Mouse (Mus musculus): Measurements from ENCODE around the gene Baat. TPM values are rescaled to one million over a fixed set of nuclear protein-coding genes. Genes with fewer than 3 reads are reported as not detected.
A peak's percentile ranks its signal among the peaks of the same experiment; 100 is the strongest.
"Not testable (repeated sequence)": the region's sequence is repeated elsewhere in the genome, so short reads cannot be mapped to it uniquely, and the experiment has no call there.

The Baat gene
- polyA plus RNA-seq, 1 experiment = not detected

- Histone ChIP-seq H3K36me3 (ENCODE audit: control insufficient read depth) (peaks cover 25% of the 10 kb centered on the region), H3K4me1 (ENCODE audit: control insufficient read depth) (no peaks in the 10 kb centered on the region), H3K27me3 (ENCODE audit: control insufficient read depth) (no peaks in the 10 kb centered on the region), H3K4me3 (replicated peaks) (no peak overlapping the region), H3K9me3 (ENCODE audit: control insufficient read depth, low read length) (no peaks in the 10 kb centered on the region)
- TF ChIP-seq GATA1 (IDR thresholded peaks at IDR 0.05; ENCODE audit: low read length) (no peak), TAL1 (IDR thresholded peaks at IDR 0.05; ENCODE audit: low read length) (no peak)
Measured at GRCm38 (mm10) chr4:49509183-49509582, 2.8 kb upstream of the Baat start.

GRCm38 (mm10) chr4:49503563-49503962 lies 2.8 kb downstream of the Baat start:
- Histone ChIP-seq H3K4me1 (ENCODE audit: control insufficient read depth) (no peaks in the 10 kb centered on the region), H3K36me3 (ENCODE audit: control insufficient read depth) (no peaks in the 10 kb centered on the region), H3K4me3 (replicated peaks) (no peak overlapping the region), H3K27me3 (ENCODE audit: control insufficient read depth) (no peaks in the 10 kb centered on the region), H3K9me3 (ENCODE audit: control insufficient read depth, low read length) (no peaks in the 10 kb centered on the region)
- no peak for TF ChIP-seq GATA1 (IDR thresholded peaks at IDR 0.05; ENCODE audit: low read length)
- TF ChIP-seq TAL1 (IDR thresholded peaks at IDR 0.05; ENCODE audit: low read length) = no peak

- H3K27me3 ChIP-seq (ENCODE audit: control insufficient read depth); H3K4me3 ChIP-seq (replicated peaks); H3K36me3 ChIP-seq (ENCODE audit: control insufficient read depth); H3K9me3 ChIP-seq (ENCODE audit: control insufficient read depth, low read length): not testable (repeated sequence)
- H3K4me1 ChIP-seq (ENCODE audit: control insufficient read depth) = peaks cover 12% of the 10 kb centered on the region
Measured at GRCm38 (mm10) chr4:49485934-49486650, 20.3 kb downstream of the Baat start.

DNA sequence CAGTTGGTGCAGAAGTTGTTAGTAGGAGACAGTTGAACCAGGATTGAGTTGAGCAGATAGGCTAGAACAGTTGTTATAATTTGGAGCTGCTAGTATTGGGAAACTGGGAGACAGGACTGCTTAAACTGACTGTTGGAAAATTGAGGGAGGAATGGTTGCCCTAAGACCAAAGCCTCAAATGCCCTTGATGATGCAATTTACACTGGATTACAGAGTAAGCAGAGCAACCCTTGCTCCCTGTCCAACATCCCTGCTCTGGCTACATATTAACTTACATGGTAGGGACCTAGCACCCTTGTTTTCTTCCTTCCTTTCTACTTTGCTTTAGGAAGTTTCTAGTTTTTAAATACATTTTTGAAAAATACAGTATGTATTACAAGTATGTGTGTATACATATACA lies 20.9 kb downstream of the Baat start:
- Histone ChIP-seq H3K4me1 (ENCODE audit: control insufficient read depth) (peaks cover 19% of the 10 kb centered on the region), H3K27me3 (ENCODE audit: control insufficient read depth) (no peaks in the 10 kb centered on the region), H3K36me3 (ENCODE audit: control insufficient read depth) (no peaks in the 10 kb centered on the region; the same call in 1 of the 2 replicates), H3K9me3 (ENCODE audit: control insufficient read depth, low read length) (no peaks in the 10 kb centered on the region), H3K4me3 (replicated peaks) (no peak overlapping the region)
- no peak for TF ChIP-seq GATA1 (IDR thresholded peaks at IDR 0.05; ENCODE audit: low read length)
- TF ChIP-seq TAL1 (IDR thresholded peaks at IDR 0.05; ENCODE audit: low read length) = no peak

GRCm38 (mm10) chr4:49480896-49481295 lies 25.5 kb downstream of the Baat start:
- H3K9me3 ChIP-seq (ENCODE audit: control insufficient read depth, low read length) = no peaks in the 10 kb centered on the region
- no peaks in the 10 kb centered on the region for H3K27me3 ChIP-seq (ENCODE audit: control insufficient read depth)
- H3K4me1 ChIP-seq (ENCODE audit: control insufficient read depth) = peaks cover 49% of the 10 kb centered on the region
- H3K36me3 ChIP-seq (ENCODE audit: control insufficient read depth) = no peaks in the 10 kb centered on the region; the same call in 1 of the 2 replicates
- no peak overlapping the region for H3K4me3 ChIP-seq (replicated peaks)
- no peak for TF ChIP-seq GATA1 (IDR thresholded peaks at IDR 0.05; ENCODE audit: low read length)
- TF ChIP-seq TAL1 (IDR thresholded peaks at IDR 0.05; ENCODE audit: low read length) = no peak

DNA sequence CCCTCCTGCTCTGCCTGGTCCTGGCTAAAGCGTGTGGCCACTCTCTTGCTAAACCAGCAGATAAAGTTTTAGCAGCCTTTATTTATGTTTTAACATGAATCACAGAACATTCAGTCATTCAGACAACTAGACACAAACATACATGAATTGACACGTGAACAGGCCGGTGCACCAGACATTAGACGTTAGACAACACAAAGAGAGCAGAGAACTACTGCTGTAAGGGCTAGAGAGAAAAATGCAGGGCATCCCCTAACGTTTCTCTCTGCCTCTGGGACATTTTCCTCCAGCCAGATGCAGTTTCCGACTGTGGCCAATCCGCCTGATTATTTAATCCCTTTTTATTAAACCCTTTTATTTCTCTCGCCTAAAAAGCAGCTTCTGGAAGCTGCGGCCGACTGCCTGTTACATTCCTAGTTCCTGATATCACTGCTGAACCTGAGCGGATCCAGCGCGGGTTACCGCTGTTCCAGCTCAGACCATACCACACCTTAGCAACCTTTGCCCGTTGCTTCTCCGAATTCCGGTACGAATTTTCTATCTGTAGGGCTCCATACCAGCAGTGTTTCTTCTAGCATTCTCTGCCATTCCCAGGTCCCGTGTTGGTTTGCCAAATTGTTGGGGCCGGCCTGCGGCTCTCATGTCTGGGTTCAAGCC lies 26.1 kb downstream of the Baat start:
- no peaks in the 10 kb centered on the region for H3K27me3 ChIP-seq (ENCODE audit: control insufficient read depth)
- no peaks in the 10 kb centered on the region for H3K9me3 ChIP-seq (ENCODE audit: control insufficient read depth, low read length)
- H3K4me3 ChIP-seq (replicated peaks) = no peak overlapping the region
- no peaks in the 10 kb centered on the region; the same call in none of the 2 replicates for H3K36me3 ChIP-seq (ENCODE audit: control insufficient read depth)
- peaks cover 56% of the 10 kb centered on the region for H3K4me1 ChIP-seq (ENCODE audit: control insufficient read depth)
- no peak for TF ChIP-seq GATA1 (IDR thresholded peaks at IDR 0.05; ENCODE audit: low read length)
- TF ChIP-seq TAL1 (IDR thresholded peaks at IDR 0.05; ENCODE audit: low read length) = no peak

DNA sequence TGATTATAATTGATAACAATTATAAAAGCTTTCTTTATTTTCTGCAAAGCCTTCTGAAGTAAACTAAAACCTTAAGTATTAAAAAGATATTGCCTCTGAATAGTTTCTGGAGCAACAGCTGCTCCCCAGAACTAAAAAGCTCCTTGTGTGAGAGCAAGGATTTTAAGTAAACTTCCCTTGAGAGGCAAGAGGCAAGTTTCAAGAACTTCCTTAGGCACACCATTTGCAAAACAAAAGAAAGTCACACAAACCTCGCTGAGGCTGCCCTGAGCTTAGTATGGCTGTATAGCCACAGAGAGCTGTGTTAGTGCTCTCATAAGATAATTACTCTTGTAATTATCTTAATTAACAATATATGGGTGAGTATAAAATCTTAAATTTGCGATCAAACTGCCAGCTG lies 27.3 kb downstream of the Baat start:
- not testable (repeated sequence) for H3K27me3 ChIP-seq (ENCODE audit: control insufficient read depth); H3K9me3 ChIP-seq (ENCODE audit: control insufficient read depth, low read length); H3K36me3 ChIP-seq (ENCODE audit: control insufficient read depth); H3K4me3 ChIP-seq (replicated peaks)
- H3K4me1 ChIP-seq (ENCODE audit: control insufficient read depth) = peaks cover 68% of the 10 kb centered on the region

GRCm38 (mm10) chr4:49478118-49478877 lies 28.1 kb downstream of the Baat start:
- Histone ChIP-seq H3K9me3 (ENCODE audit: control insufficient read depth, low read length) (no peaks in the 10 kb centered on the region), H3K27me3 (ENCODE audit: control insufficient read depth) (no peaks in the 10 kb centered on the region), H3K36me3 (ENCODE audit: control insufficient read depth) (no peaks in the 10 kb centered on the region; the same call in none of the 2 replicates), H3K4me1 (ENCODE audit: control insufficient read depth) (peaks cover 75% of the 10 kb centered on the region), H3K4me3 (replicated peaks) (peak overlapping the region; percentile 60)
- peak; percentile 58; the same call in 2 of the 3 replicates for TF ChIP-seq TAL1 (IDR thresholded peaks at IDR 0.05; ENCODE audit: low read length)
- TF ChIP-seq GATA1 (IDR thresholded peaks at IDR 0.05; ENCODE audit: low read length) = no peak

GRCm38 (mm10) chr4:49474583-49474982 lies 31.8 kb downstream of the Baat start:
- Histone ChIP-seq H3K36me3 (ENCODE audit: control insufficient read depth) (no peaks in the 10 kb centered on the region; the same call in 1 of the 2 replicates), H3K4me3 (replicated peaks) (peak overlapping the region; percentile 44), H3K27me3 (ENCODE audit: control insufficient read depth) (no peaks in the 10 kb centered on the region), H3K4me1 (ENCODE audit: control insufficient read depth) (peaks cover 64% of the 10 kb centered on the region), H3K9me3 (ENCODE audit: control insufficient read depth, low read length) (no peaks in the 10 kb centered on the region)
- peak; percentile 59 for TF ChIP-seq GATA1 (IDR thresholded peaks at IDR 0.05; ENCODE audit: low read length)
- peak; percentile 57; the same call in 2 of the 3 replicates for TF ChIP-seq TAL1 (IDR thresholded peaks at IDR 0.05; ENCODE audit: low read length)

Measured in erythroblast, embryonic 14.5 days (primary cell).